In the genomic region with DNA sequence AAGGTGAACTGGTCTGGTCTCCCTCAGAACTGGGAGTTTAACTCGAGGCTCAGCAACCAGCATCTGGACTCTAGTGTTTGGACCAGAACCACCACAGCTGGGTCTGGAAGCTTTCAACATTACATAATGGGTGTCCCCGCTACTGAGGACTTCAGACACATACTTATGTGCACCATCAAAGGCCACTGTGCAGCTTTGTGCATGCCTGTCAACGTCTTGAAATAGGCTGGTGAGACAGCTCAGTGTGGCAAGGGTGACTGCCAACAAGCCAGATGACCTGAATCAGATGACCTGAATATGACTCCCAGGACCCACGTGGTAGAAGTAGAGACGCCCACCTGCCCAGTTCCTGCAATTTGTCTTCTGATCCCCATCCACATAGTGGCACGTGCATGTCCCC, we compare ENCODE assay signal across 33 mouse cellular contexts.
DNase-seq lines count a peak whose midpoint lies in the region; ATAC-seq and TF ChIP-seq lines count a peak whose summit lies in the region.
"Had no signal": no experiment of that assay in that cellular context is flagged by ENCODE, and none has a peak within 500 bp of the region (broad histone marks: within the 10 kb centered on the region; RNA-seq: fewer than 3 reads in every experiment).

No protein-coding gene starts in this region.

- H3K4me3 ChIP-seq in cerebellum, adult 2 months (replicated peaks; ENCODE audit: insufficient read depth, low read depth, low read length): no peak overlapping the region
- no peak overlapping the region for H3K4me3 ChIP-seq in heart, embryonic 10.5 days
- H3K4me3 ChIP-seq in hindbrain, embryonic 14.5 days (replicated peaks; ENCODE audit: low read length): no peak overlapping the region
- H3K4me3 ChIP-seq: embryonic facial prominence, embryonic 10.5 days; embryonic facial prominence, embryonic 15.5 days; forebrain, embryonic 12.5 days; limb, embryonic 10.5 days; limb, embryonic 15.5 days; liver, embryonic 13.5 days; stomach, embryonic 15.5 days had no signal

- no peaks in the 10 kb centered on the region for H3K27me3 ChIP-seq in cerebellum, adult 2 months (ENCODE audit: control insufficient read depth, insufficient read depth, low read length)
- no peaks in the 10 kb centered on the region for H3K27me3 ChIP-seq in heart, embryonic 10.5 days (ENCODE audit: insufficient read depth, poor library complexity, severe bottlenecking)
- no peaks in the 10 kb centered on the region for H3K27me3 ChIP-seq in hindbrain, embryonic 14.5 days (ENCODE audit: control insufficient read depth, insufficient read depth, low read length)
- H3K27me3 ChIP-seq: CH12.LX; embryonic facial prominence, embryonic 15.5 days; forebrain, embryonic 12.5 days; limb, embryonic 15.5 days; liver, embryonic 13.5 days; stomach, embryonic 15.5 days had no signal

- H3K36me3 ChIP-seq in heart, embryonic 10.5 days: no peaks in the 10 kb centered on the region
- no peaks in the 10 kb centered on the region for H3K36me3 ChIP-seq in hindbrain, embryonic 14.5 days (replicated peaks; ENCODE audit: control insufficient read depth, insufficient read depth)
- H3K36me3 ChIP-seq: embryonic facial prominence, embryonic 10.5 days; embryonic facial prominence, embryonic 15.5 days; forebrain, embryonic 12.5 days; limb, embryonic 10.5 days; limb, embryonic 15.5 days; liver, embryonic 13.5 days; stomach, embryonic 15.5 days had no signal

- no peak overlapping the region for H3K27ac ChIP-seq in cerebellum, adult 2 months (ENCODE audit: insufficient read depth, low read length)
- no peak overlapping the region for H3K27ac ChIP-seq in heart, embryonic 10.5 days
- H3K27ac ChIP-seq in hindbrain, embryonic 14.5 days: no peak overlapping the region
- H3K27ac ChIP-seq: embryonic facial prominence, embryonic 10.5 days; embryonic facial prominence, embryonic 15.5 days; forebrain, embryonic 12.5 days; kidney, postnatal 0 days; limb, embryonic 10.5 days; limb, embryonic 15.5 days; liver, embryonic 13.5 days; stomach, embryonic 15.5 days had no signal

- no peak overlapping the region for H3K4me2 ChIP-seq in hindbrain, embryonic 14.5 days (replicated peaks)
- H3K4me2 ChIP-seq: embryonic facial prominence, embryonic 15.5 days; forebrain, embryonic 12.5 days; limb, embryonic 15.5 days; liver, embryonic 13.5 days; midbrain, embryonic 11.5 days; stomach, embryonic 15.5 days had no signal

- no peak overlapping the region for H3K9ac ChIP-seq in hindbrain, embryonic 14.5 days
- H3K9ac ChIP-seq: embryonic facial prominence, embryonic 15.5 days; forebrain, embryonic 12.5 days; forebrain, postnatal 0 days; limb, embryonic 15.5 days; liver, embryonic 13.5 days; stomach, embryonic 15.5 days had no signal

- no peak for TF ChIP-seq CTCF in cerebellum, adult 2 months (IDR thresholded peaks at IDR 0.05; ENCODE audit: borderline replicate concordance, insufficient read depth, low read depth, low read length)

- TF ChIP-seq POLR2A in cerebellum, adult 2 months (IDR thresholded peaks at IDR 0.05; ENCODE audit: borderline replicate concordance, insufficient read depth, low read length): no peak

- no peaks in the 10 kb centered on the region for H3K4me1 ChIP-seq in cerebellum, adult 2 months (ENCODE audit: control insufficient read depth, insufficient read depth, low read length)
- H3K4me1 ChIP-seq in heart, embryonic 10.5 days: peaks cover 15% of the 10 kb centered on the region; the same call in 1 of the 2 replicates
- no peaks in the 10 kb centered on the region for H3K4me1 ChIP-seq in hindbrain, embryonic 14.5 days (replicated peaks; ENCODE audit: control insufficient read depth, insufficient read depth, low read length)
- H3K4me1 ChIP-seq: liver, embryonic 13.5 days; stomach, embryonic 15.5 days had no signal

- WGBS in cerebellum, adult 2 months: 47% methylated on average over 6 of the region's 6 CpGs
- WGBS in heart, embryonic 10.5 days: 51% methylated on average over 6 of the region's 6 CpGs
- WGBS in hindbrain, embryonic 14.5 days: 85% methylated on average over 6 of the region's 6 CpGs

- peak; percentile 39 for DNase-seq in cerebellum, postnatal 10 days
- DNase-seq in cerebellum, adult 2 months: no peak
- DNase-seq in heart, adult 18-20 months: peak; percentile 31 to 36
- no peak for DNase-seq in heart, embryonic 10.5 days (ENCODE audit: low spot score)
- DNase-seq in retina, postnatal 1 day: peak; percentile 11
- DNase-seq in retina, embryonic 14.5 days (ENCODE audit: low spot score): no peak
- peak; percentile 35 for DNase-seq in heart, postnatal 4 days
- DNase-seq in hindbrain, embryonic 14.5 days (ENCODE audit: low spot score): no peak
- DNase-seq: adrenal gland, adult 2 months; adrenal gland, postnatal 36 days; cerebellum, adult 18-20 months; cerebellum, postnatal 25 days; forebrain, postnatal 0 days; kidney, adult 8-10 months; kidney, postnatal 4 days; layer of hippocampus, postnatal 36 days; liver, embryonic 13.5 days; lung, adult 2 months; lung, postnatal 10 days; thymus, adult 18-20 months; thymus, postnatal 25 days had no signal

- no peaks in the 10 kb centered on the region for H3K9me3 ChIP-seq in heart, embryonic 10.5 days
- H3K9me3 ChIP-seq in hindbrain, embryonic 14.5 days (ENCODE audit: control insufficient read depth, low read length): no peaks in the 10 kb centered on the region
- H3K9me3 ChIP-seq: embryonic facial prominence, embryonic 10.5 days; embryonic facial prominence, embryonic 15.5 days; forebrain, embryonic 12.5 days; limb, embryonic 10.5 days; limb, embryonic 15.5 days; liver, embryonic 13.5 days; stomach, embryonic 15.5 days had no signal

- ATAC-seq in hindbrain, embryonic 14.5 days (ENCODE audit: low FRiP score): no peak
- ATAC-seq: activated CD4-positive, CD25-positive, alpha-beta regulatory T cell, adult 4 months; forebrain, postnatal 0 days; intestine, embryonic 16.5 days; midbrain, embryonic 16.5 days had no signal

Comparison
In these comparisons a context has a peak if more than half of its experiments do, and no peak if none do; other contexts are left out.
1. DNase-seq: peak in cerebellum, postnatal 10 days (2 of 2), heart, adult 18-20 months (2 of 2), retina, postnatal 1 day (single experiment) and heart, postnatal 4 days (single experiment); none in cerebellum, adult 2 months (0 of 2), heart, embryonic 10.5 days (single experiment), retina, embryonic 14.5 days (single experiment) and hindbrain, embryonic 14.5 days (single experiment).